Mouse (Mus musculus) frontal cortex, postnatal 10 days (tissue): Measurements from ENCODE around the gene Atp23.
"Not testable (repeated sequence)": the region's sequence is repeated elsewhere in the genome, so short reads cannot be mapped to it uniquely, and the experiment has no call there.

Experiments
- DNase-seq, 2 experiments: peaks; one replicate each; pipeline ENCODE4 v3.0.0; 2022; ENCODE audit warnings: low spot score in 2 of 2, mixed read lengths in 1 of 2

The Atp23 gene

DNA sequence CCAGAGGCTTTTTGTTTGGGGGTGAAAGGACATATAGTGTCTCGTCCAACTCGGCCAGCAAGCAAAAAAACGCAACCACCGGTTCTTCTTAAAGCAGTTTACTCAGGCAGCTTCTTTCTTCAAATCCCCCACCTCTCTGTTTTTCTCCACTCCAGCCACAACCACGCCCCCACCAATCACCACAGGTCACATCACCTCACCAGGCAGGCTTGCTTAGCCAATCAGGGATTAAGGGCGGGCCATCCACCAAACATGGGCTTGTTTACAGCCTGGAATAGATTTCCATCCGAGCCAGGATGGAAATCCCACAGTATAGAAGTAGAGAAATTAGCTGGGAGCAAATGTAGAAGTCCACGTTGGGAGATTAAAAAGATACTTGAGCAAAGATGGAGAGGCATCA is 74.9 kb downstream of the Atp23 start:
- DNase-seq: not testable (repeated sequence)

DNA sequence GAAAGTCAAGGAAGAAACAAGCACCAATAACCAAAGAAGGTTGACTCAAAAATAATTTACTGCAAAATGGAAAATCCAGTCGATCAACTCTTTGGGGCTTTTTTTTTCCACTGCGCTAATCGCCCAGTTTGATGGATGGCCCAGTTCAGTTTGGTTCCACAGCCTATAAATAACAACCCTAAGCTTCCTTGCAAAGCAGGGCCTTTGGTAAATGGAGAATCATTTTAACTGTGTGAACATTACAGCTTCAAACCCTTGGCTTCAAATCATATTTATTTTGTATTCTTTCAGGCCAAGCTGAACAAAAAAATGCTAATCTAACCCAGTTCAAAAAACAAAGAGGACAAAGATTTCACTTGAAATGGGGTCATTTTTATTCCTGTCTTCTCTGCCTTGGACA is 78.7 kb downstream of the Atp23 start:
- DNase-seq: no peak
